Mouse (Mus musculus) heart, postnatal 0 days (tissue): ENCODE results near the gene Prtg.

Experiments used
- CTCF ChIP-seq: IDR thresholded peaks from 2 replicates; pipeline ENCODE4 v1.5.1; 2016; ENCODE audit warnings: antibody characterized with exemption, control low read depth, low read depth
- EP300 ChIP-seq: IDR thresholded peaks from 2 replicates; pipeline ENCODE4 v1.6.1; 2016; ENCODE audit warnings: antibody characterized with exemption, low read depth

- TF ChIP-seq CTCF (no peak), EP300 (no peak)
These were observed 27.7 kb upstream of the Prtg start for GRCm38 (mm10) chr9:72779004-72779403.
